Mouse (Mus musculus) stomach, embryonic 16.5 days (tissue): ENCODE results near the gene Ccna2. TPM values are rescaled to one million over a fixed set of nuclear protein-coding genes. Genes with fewer than 3 reads are reported as not detected.
A peak's percentile ranks its signal among the peaks of the same experiment; 100 is the strongest.

ENCODE experiments used
- ATAC-seq: fragments of 200-750 bp; cut with Nextera tagmentation; 2 replicates; pipeline ENCODE4 v1.8.0; 2017; ENCODE audit warnings: moderate number of reproducible peaks, moderate TSS enrichment; ENCODE audit not compliant: insufficient read depth, low FRiP score
- H3K27ac ChIP-seq: fragments of 300-500 bp; sonication (generic); 2 replicates; pipeline ENCODE4 v1.5.1; 2014; ENCODE audit warnings: low read length
- H3K27me3 ChIP-seq: fragments of 300-500 bp; sonication (generic); 2 replicates; pipeline ENCODE4 v1.6.1; 2014; ENCODE audit warnings: low read length, control low read depth, mixed read lengths; ENCODE audit not compliant: control insufficient read depth, insufficient read depth
- H3K36me3 ChIP-seq: fragments of 300-500 bp; sonication (generic); 2 replicates; pipeline ENCODE4 v1.6.1; 2014; ENCODE audit warnings: low read length; ENCODE audit not compliant: control insufficient read depth, insufficient read depth
- H3K4me1 ChIP-seq: fragments of 300-500 bp; sonication (generic); 2 replicates; pipeline ENCODE4 v1.6.1; 2014; ENCODE audit warnings: low read length, control low read depth, mixed read lengths; ENCODE audit not compliant: control insufficient read depth, insufficient read depth
- H3K4me2 ChIP-seq: fragments of 300-500 bp; sonication (generic); 2 replicates; pipeline ENCODE4 v1.6.1; 2014; ENCODE audit warnings: low read depth, low read length, mixed read lengths
- H3K4me3 ChIP-seq: fragments of 300-500 bp; sonication (generic); replicated peaks from 2 replicates; pipeline ENCODE4 v1.5.1; 2014; ENCODE audit warnings: mild to moderate bottlenecking, low read length
- H3K9ac ChIP-seq: fragments of 300-500 bp; sonication (generic); 2 replicates; pipeline ENCODE4 v1.6.1; 2014; ENCODE audit warnings: low read length
- H3K9me3 ChIP-seq: fragments of 300-500 bp; sonication (generic); replicated peaks from 2 replicates; pipeline ENCODE4 v1.6.1; 2016; ENCODE audit warnings: low read length, control low read depth; ENCODE audit not compliant: control insufficient read depth
- WGBS: fragments of 180-500 bp; shearing (Covaris S2); extraction: QIAGEN DNeasy Blood & Tissue Kit; methylation state at CpG from one replicate; pipeline ENCODE4 v1.1.7; 2014; 5-methylcytosine and 5-hydroxymethylcytosine counted together
- polyA plus RNA-seq: library from polyadenylated mRNA; unstranded; fragments of >200 nt; fragmentation: Nextera tagmentation; extraction: Ambion mirVana; gene quantifications from 2 replicates; pipeline ENCODE4 v1.2.1, GENCODE M21; 2015

Ccna2 gene
- polyA plus RNA-seq, 1 experiment from 2014 or later, result 152 TPM

- no peaks in the 10 kb centered on the region for H3K36me3 ChIP-seq
- no peak overlapping the region for H3K9ac ChIP-seq
- no peak overlapping the region for H3K4me3 ChIP-seq
- 88% methylated on average over 2 of the region's 2 CpGs for WGBS
- H3K4me1 ChIP-seq, result no peaks in the 10 kb centered on the region
- ATAC-seq, result no peak
- no peak overlapping the region for H3K4me2 ChIP-seq
- H3K9me3 ChIP-seq, result no peaks in the 10 kb centered on the region
- no peak overlapping the region for H3K27ac ChIP-seq
- H3K27me3 ChIP-seq, result no peaks in the 10 kb centered on the region
Measured at GRCm38 (mm10) chr3:36541399-36541798, 30.6 kb downstream of the Ccna2 start.

- Histone ChIP-seq H3K9me3 (no peaks in the 10 kb centered on the region), H3K4me1 (no peaks in the 10 kb centered on the region), H3K36me3 (no peaks in the 10 kb centered on the region), H3K27me3 (no peaks in the 10 kb centered on the region), H3K27ac (no peak overlapping the region), H3K4me2 (no peak overlapping the region), H3K9ac (no peak overlapping the region), H3K4me3 (no peak overlapping the region)
- ATAC-seq, result no peak
- WGBS, result 62% methylated on average over 2 of the region's 2 CpGs
Measured at GRCm38 (mm10) chr3:36540756-36541155, 31.2 kb downstream of the Ccna2 start.

- Histone ChIP-seq H3K4me1 (peaks cover 6% of the 10 kb centered on the region), H3K27me3 (no peaks in the 10 kb centered on the region), H3K9ac (no peak overlapping the region), H3K27ac (no peak overlapping the region), H3K36me3 (no peaks in the 10 kb centered on the region), H3K4me2 (no peak overlapping the region), H3K4me3 (no peak overlapping the region), H3K9me3 (no peaks in the 10 kb centered on the region)
- 78% methylated on average over 4 of the region's 4 CpGs for whole genome bisulfite sequencing
- ATAC-seq, result no peak
Measured at GRCm38 (mm10) chr3:36537701-36538470, 34.1 kb downstream of the Ccna2 start.

- Histone ChIP-seq H3K4me3 (no peak overlapping the region), H3K36me3 (no peaks in the 10 kb centered on the region), H3K9ac (no peak overlapping the region), H3K27ac (no peak overlapping the region), H3K27me3 (no peaks in the 10 kb centered on the region), H3K4me2 (no peak overlapping the region), H3K9me3 (no peaks in the 10 kb centered on the region), H3K4me1 (peaks cover 9% of the 10 kb centered on the region)
- WGBS, result 90% methylated on average over 12 of the region's 12 CpGs
- no peak for ATAC-seq
Measured at GRCm38 (mm10) chr3:36536041-36536440, 35.9 kb downstream of the Ccna2 start.

GRCm38 (mm10) chr3:36533201-36533672, 38.7 kb downstream of the Ccna2 start:
- Histone ChIP-seq H3K4me2 (no peak overlapping the region), H3K4me1 (peaks cover 13% of the 10 kb centered on the region), H3K36me3 (no peaks in the 10 kb centered on the region), H3K27ac (peak overlapping the region; percentile 62), H3K27me3 (no peaks in the 10 kb centered on the region), H3K9ac (no peak overlapping the region), H3K4me3 (no peak overlapping the region), H3K9me3 (no peaks in the 10 kb centered on the region)
- WGBS, result 0% methylated on average over 1 of the region's 1 CpGs
- ATAC-seq, result peak; percentile 51

GRCm38 (mm10) chr3:36532738-36533137, 39.2 kb downstream of the Ccna2 start:
- 0 out of 2 replicates have a peak overlapping the region, but pooled peaks have one; percentile 15 for H3K4me2 ChIP-seq
- no peaks in the 10 kb centered on the region for H3K36me3 ChIP-seq
- no peaks in the 10 kb centered on the region for H3K27me3 ChIP-seq
- H3K9me3 ChIP-seq, result no peaks in the 10 kb centered on the region
- no peak overlapping the region for H3K9ac ChIP-seq
- ATAC-seq, result no peak
- 25% methylated on average over 7 of the region's 7 CpGs for WGBS
- peak overlapping the region; percentile 62 for H3K27ac ChIP-seq
- H3K4me1 ChIP-seq, result peaks cover 13% of the 10 kb centered on the region
- H3K4me3 ChIP-seq, result peak overlapping the region; percentile 44; the same call in 1 of the 2 replicates

GRCm38 (mm10) chr3:36531979-36532542, 39.9 kb downstream of the Ccna2 start:
- peaks cover 13% of the 10 kb centered on the region for H3K4me1 ChIP-seq
- no peaks in the 10 kb centered on the region for H3K36me3 ChIP-seq
- no peak overlapping the region for H3K27ac ChIP-seq
- H3K27me3 ChIP-seq, result no peaks in the 10 kb centered on the region
- 4% methylated on average over 18 of the region's 18 CpGs for WGBS
- H3K9ac ChIP-seq, result peak overlapping the region; percentile 41
- H3K4me3 ChIP-seq, result peak overlapping the region; percentile 44
- ATAC-seq, result 0 out of 2 replicates have a peak, but pooled peaks have one; percentile 55
- H3K4me2 ChIP-seq, result peak overlapping the region; percentile 69
- H3K9me3 ChIP-seq, result no peaks in the 10 kb centered on the region

- no peaks in the 10 kb centered on the region for H3K9me3 ChIP-seq
- no peak overlapping the region for H3K9ac ChIP-seq
- H3K27me3 ChIP-seq, result no peaks in the 10 kb centered on the region
- no peaks in the 10 kb centered on the region for H3K36me3 ChIP-seq
- H3K4me3 ChIP-seq, result no peak overlapping the region
- peaks cover 13% of the 10 kb centered on the region for H3K4me1 ChIP-seq
- 42% methylated on average over 2 of the region's 2 CpGs for WGBS
- no peak overlapping the region for H3K27ac ChIP-seq
- no peak overlapping the region for H3K4me2 ChIP-seq
- ATAC-seq, result no peak
Measured at GRCm38 (mm10) chr3:36531242-36531641, 40.7 kb downstream of the Ccna2 start.

- H3K27me3 ChIP-seq, result no peaks in the 10 kb centered on the region
- peaks cover 13% of the 10 kb centered on the region for H3K4me1 ChIP-seq
- 77% methylated on average over 5 of the region's 5 CpGs for WGBS
- no peak overlapping the region for H3K4me3 ChIP-seq
- no peak overlapping the region for H3K27ac ChIP-seq
- no peak for ATAC-seq
- H3K36me3 ChIP-seq, result no peaks in the 10 kb centered on the region
- H3K9me3 ChIP-seq, result no peaks in the 10 kb centered on the region
- H3K9ac ChIP-seq, result no peak overlapping the region
- H3K4me2 ChIP-seq, result no peak overlapping the region
Measured at GRCm38 (mm10) chr3:36530781-36531180, 41.2 kb downstream of the Ccna2 start.
